Mouse (Mus musculus): Measurements from ENCODE around the gene Tlr9.

DNA sequence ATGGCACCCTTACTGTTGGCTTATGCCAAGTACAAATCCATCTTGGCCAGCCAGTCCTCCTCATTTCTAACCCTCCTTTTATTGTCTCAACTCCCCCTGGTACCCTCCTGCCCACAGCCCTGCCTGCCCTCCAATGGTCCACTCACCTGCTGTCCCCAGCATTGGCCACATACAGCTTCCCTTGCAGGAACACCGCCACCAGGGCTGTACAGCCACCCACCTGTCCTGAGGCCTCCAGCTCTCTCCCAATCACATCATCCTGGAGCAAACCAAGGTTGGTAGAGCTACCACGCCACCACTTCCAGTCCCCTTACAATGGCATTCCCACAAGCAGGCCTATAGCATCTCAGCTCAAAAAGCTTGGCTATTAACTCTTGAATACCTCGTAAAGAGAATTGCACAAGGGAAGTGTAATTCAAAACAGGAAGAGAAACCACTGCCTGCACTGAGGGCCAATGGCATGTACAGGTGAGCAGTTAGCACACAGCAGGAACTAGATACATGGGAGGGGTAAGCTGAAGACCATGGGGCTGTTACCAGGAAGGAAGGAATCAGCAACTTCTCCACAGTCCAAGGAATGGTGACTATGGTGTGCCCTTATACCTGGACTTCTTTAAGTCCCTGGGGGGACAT is 25.2 kb upstream of the Tlr9 start:
- no peak for TF ChIP-seq CTCF (IDR thresholded peaks at IDR 0.05; ENCODE audit: low read depth)
- TF ChIP-seq EP300 (IDR thresholded peaks at IDR 0.05; ENCODE audit: low read depth): no peak

Measured in heart, postnatal 0 days (tissue).